Comparison of ENCODE assay signal across 21 mouse cellular contexts in genomic region chr11:115341246-115341645, GRCm38 (mm10). TPM values are rescaled to one million over a fixed set of nuclear protein-coding genes. Genes with fewer than 3 reads are reported as not detected.
"Had no signal": no experiment of that assay in that cellular context is flagged by ENCODE, and none has a peak within 500 bp of the region (broad histone marks: within the 10 kb centered on the region; RNA-seq: fewer than 3 reads in every experiment).

No protein-coding gene starts in this region.

- H3K4me3 ChIP-seq: neural tube, embryonic 12.5 days; neural tube, embryonic 13.5 days; neural tube, embryonic 15.5 days; stomach, embryonic 15.5 days had no signal

- H3K9me3 ChIP-seq: neural tube, embryonic 12.5 days; neural tube, embryonic 13.5 days; neural tube, embryonic 15.5 days; stomach, embryonic 15.5 days had no signal

- H3K9ac ChIP-seq: neural tube, embryonic 12.5 days; neural tube, embryonic 13.5 days; neural tube, embryonic 15.5 days; stomach, embryonic 15.5 days had no signal

- H3K27ac ChIP-seq: neural tube, embryonic 12.5 days; neural tube, embryonic 13.5 days; neural tube, embryonic 15.5 days; stomach, embryonic 15.5 days; stomach, postnatal 0 days had no signal

- H3K36me3 ChIP-seq: neural tube, embryonic 12.5 days; neural tube, embryonic 13.5 days; neural tube, embryonic 15.5 days; stomach, embryonic 15.5 days had no signal

- DNase-seq: retina, postnatal 1 day; right cerebral cortex, adult 18-20 months; right cerebral cortex, postnatal 14 days; right cerebral cortex, postnatal 25 days; right cerebral cortex, postnatal 4 days; spleen, adult 18-20 months; thymus, adult 18-20 months; thymus, adult 2 months; thymus, postnatal 14 days; thymus, postnatal 25 days; thymus, postnatal 36 days; thymus, postnatal 4 days had no signal

- H3K4me1 ChIP-seq: neural tube, embryonic 12.5 days; neural tube, embryonic 13.5 days; neural tube, embryonic 15.5 days had no signal

- H3K4me2 ChIP-seq: neural tube, embryonic 12.5 days; neural tube, embryonic 13.5 days; neural tube, embryonic 15.5 days; stomach, embryonic 15.5 days had no signal

RNA-seq across cellular contexts. Expression of gene Otop3, which starts 6.7 kb away (rescaled TPM):
- polyA plus RNA-seq: spleen, adult 2 months; thymus, postnatal 0 days; urinary bladder, adult 2 months had no signal

RNA-seq across cellular contexts. Expression of gene Ush1g, which starts 19.4 kb away (rescaled TPM):
- polyA plus RNA-seq: stomach, embryonic 14.5 days; thymus, postnatal 0 days; urinary bladder, adult 2 months had no signal

RNA-seq across cellular contexts. Expression of gene Otop2, which starts 34.3 kb away (rescaled TPM):
- polyA plus RNA-seq: neural tube, embryonic 12.5 days; neural tube, embryonic 13.5 days; spleen, adult 2 months; stomach, embryonic 14.5 days; thymus, postnatal 0 days; urinary bladder, adult 2 months had no signal
